Mouse (Mus musculus) bone marrow macrophage, adult 2 months (primary cell): ENCODE measurements around the gene Ext2.

Source experiments
- CTCF ChIP-seq: IDR thresholded peaks from 2 replicates; pipeline ENCODE4 v1.5.1; 2012; ENCODE audit warnings: low read depth, mild to moderate bottlenecking, low read length, moderate library complexity
- POLR2A ChIP-seq: IDR thresholded peaks from 2 replicates; pipeline ENCODE4 v1.6.1; 2012; ENCODE audit warnings: mild to moderate bottlenecking, low read depth, low read length, borderline replicate concordance

DNA sequence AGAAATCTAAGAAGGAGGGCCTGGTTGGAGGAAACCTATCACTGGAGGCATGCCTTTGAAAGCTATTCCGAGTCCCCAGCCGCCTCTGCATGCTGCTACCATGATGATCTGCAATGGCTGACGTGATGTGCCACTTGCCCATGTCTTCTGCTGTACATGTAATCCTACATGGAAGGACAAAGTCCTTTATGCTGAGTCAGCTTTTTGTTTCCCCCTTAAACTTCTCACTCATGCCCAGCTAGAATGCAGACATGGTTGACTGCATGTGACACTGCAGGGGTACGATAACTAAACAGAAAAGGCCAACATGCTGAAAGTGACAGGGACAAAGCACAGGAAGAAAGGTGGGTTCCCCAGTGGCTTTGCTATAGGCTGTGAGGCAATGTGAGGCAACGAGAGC, 56.6 kb downstream of the Ext2 start:
- TF ChIP-seq CTCF, result no peak
- TF ChIP-seq POLR2A, result no peak
